Mouse (Mus musculus): ENCODE data around the gene Gm21969.

Gene Gm21969

GRCm38 (mm10) chr4:139585713-139586112, 17.3 kb upstream of the Gm21969 start:
- no peak for DNase-seq (ENCODE audit: low read depth, low spot score)

- DNase-seq (ENCODE audit: low read depth, low spot score), result no peak
Measured at GRCm38 (mm10) chr4:139587370-139587769, 15.6 kb upstream of the Gm21969 start.

- no peak for DNase-seq (ENCODE audit: low read depth, low spot score)
Measured at GRCm38 (mm10) chr4:139587773-139588172, 15.2 kb upstream of the Gm21969 start.

GRCm38 (mm10) chr4:139589351-139590027, 13.5 kb upstream of the Gm21969 start:
- no peak for DNase-seq (ENCODE audit: low read depth, low spot score)

GRCm38 (mm10) chr4:139590446-139590845, 12.5 kb upstream of the Gm21969 start:
- DNase-seq (ENCODE audit: low read depth, low spot score), result no peak

GRCm38 (mm10) chr4:139592895-139593294, 10.1 kb upstream of the Gm21969 start:
- DNase-seq (ENCODE audit: low read depth, low spot score), result no peak

- DNase-seq (ENCODE audit: low read depth, low spot score), result no peak
Measured at GRCm38 (mm10) chr4:139593383-139593782, 9.6 kb upstream of the Gm21969 start.

GRCm38 (mm10) chr4:139594062-139594461, 8.9 kb upstream of the Gm21969 start:
- DNase-seq (ENCODE audit: low read depth, low spot score), result no peak

- no peak for DNase-seq (ENCODE audit: low read depth, low spot score)
Measured at GRCm38 (mm10) chr4:139596715-139597114, 6.3 kb upstream of the Gm21969 start.

GRCm38 (mm10) chr4:139597286-139598284, 5.4 kb upstream of the Gm21969 start:
- no peak for DNase-seq (ENCODE audit: low read depth, low spot score)

- no peak for DNase-seq (ENCODE audit: low read depth, low spot score)
Measured at GRCm38 (mm10) chr4:139598356-139598755, 4.6 kb upstream of the Gm21969 start.

- DNase-seq (ENCODE audit: low read depth, low spot score), result peak; percentile 87
Measured at GRCm38 (mm10) chr4:139598950-139599518, 4.0 kb upstream of the Gm21969 start.

- DNase-seq (ENCODE audit: low read depth, low spot score), result no peak
Measured at GRCm38 (mm10) chr4:139601519-139602356, 1.2 kb upstream of the Gm21969 start.

- DNase-seq (ENCODE audit: low read depth, low spot score), result no peak
Measured at GRCm38 (mm10) chr4:139605216-139605615, 2.2 kb downstream of the Gm21969 start.

- no peak for DNase-seq (ENCODE audit: low read depth, low spot score)
Measured at GRCm38 (mm10) chr4:139606732-139607131, 3.7 kb downstream of the Gm21969 start.

- DNase-seq (ENCODE audit: low read depth, low spot score), result no peak
Measured at GRCm38 (mm10) chr4:139608975-139609374, 6.0 kb downstream of the Gm21969 start.

GRCm38 (mm10) chr4:139610954-139611353, 8.0 kb downstream of the Gm21969 start:
- DNase-seq (ENCODE audit: low read depth, low spot score), result no peak

GRCm38 (mm10) chr4:139611542-139611953, 8.6 kb downstream of the Gm21969 start:
- DNase-seq (ENCODE audit: low read depth, low spot score), result peak; percentile 67

- DNase-seq (ENCODE audit: low read depth, low spot score), result no peak
Measured at GRCm38 (mm10) chr4:139614524-139615260, 11.7 kb downstream of the Gm21969 start.

GRCm38 (mm10) chr4:139616276-139617000, 13.5 kb downstream of the Gm21969 start:
- no peak for DNase-seq (ENCODE audit: low read depth, low spot score)
